Mouse (Mus musculus) heart, embryonic 10.5 days (tissue): ENCODE data around the gene Rnf43. TPM values are rescaled to one million over a fixed set of nuclear protein-coding genes. Genes with fewer than 3 reads are reported as not detected.

Experiments
- DNase-seq: peaks from one replicate; pipeline ENCODE4 v3.0.0-alpha.2; 2017; ENCODE audit warnings: low spot score
- H3K27ac ChIP-seq: fragments of 300-500 bp; sonication (generic); 2 replicates; pipeline ENCODE4 v1.5.1; 2016; ENCODE audit warnings: mild to moderate bottlenecking
- H3K27me3 ChIP-seq: fragments of 300-500 bp; sonication (generic); 2 replicates; pipeline ENCODE4 v1.6.1; 2016; ENCODE audit warnings: mild to moderate bottlenecking; ENCODE audit not compliant: poor library complexity, insufficient read depth, severe bottlenecking
- H3K36me3 ChIP-seq: fragments of 300-500 bp; sonication (generic); 2 replicates; pipeline ENCODE4 v1.6.1; 2016; ENCODE audit warnings: mild to moderate bottlenecking, moderate library complexity
- H3K4me1 ChIP-seq: fragments of 300-500 bp; sonication (generic); 2 replicates; pipeline ENCODE4 v1.6.1; 2016; ENCODE audit warnings: mild to moderate bottlenecking
- H3K4me3 ChIP-seq: fragments of 300-500 bp; sonication (generic); 2 replicates; pipeline ENCODE4 v1.5.1; 2016; ENCODE audit warnings: mild to moderate bottlenecking, moderate library complexity
- H3K9me3 ChIP-seq: fragments of 300-500 bp; sonication (generic); 2 replicates; pipeline ENCODE4 v1.6.1; 2016; ENCODE audit warnings: mild to moderate bottlenecking, moderate library complexity
- WGBS: fragments of 180-500 bp; shearing (Covaris S2); methylation state at CpG from one replicate; pipeline ENCODE4 v1.1.7; 2016; 5-methylcytosine and 5-hydroxymethylcytosine counted together
- polyA plus RNA-seq: library from polyadenylated mRNA; unstranded; fragments of >200 nt; fragmentation: Nextera tagmentation; extraction: Ambion mirVana; gene quantifications from 2 replicates; pipeline ENCODE4 v1.2.1, GENCODE M21; 2016

Rnf43 gene
- polyA plus RNA-seq, 1 experiment from 2014 or later = 2.3 TPM

DNA sequence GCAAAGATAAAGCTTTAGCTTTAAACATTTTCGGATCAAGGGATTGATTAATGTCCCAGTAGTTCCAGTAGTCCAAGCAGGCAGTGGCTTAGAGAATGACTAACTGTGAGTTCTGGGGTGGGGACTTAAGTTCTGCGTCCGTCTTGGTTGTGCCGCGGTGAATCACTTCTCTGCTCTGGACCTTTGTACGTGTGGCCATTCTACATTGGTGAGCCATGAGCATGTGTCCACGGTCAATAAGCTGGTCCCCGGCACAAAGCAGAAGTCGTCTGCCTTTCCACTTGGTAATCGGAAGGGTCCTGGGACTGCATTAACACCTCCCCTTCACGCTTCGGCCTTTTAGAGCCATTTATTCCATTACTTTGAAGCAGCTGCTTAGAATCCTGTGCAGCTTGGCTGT lies 19.6 kb downstream of the Rnf43 start:
- H3K4me3 ChIP-seq = no peak overlapping the region
- 82% methylated on average over 12 of the region's 12 CpGs for WGBS

GRCm38 (mm10) chr11:87682838-87683571 lies 20.5 kb downstream of the Rnf43 start:
- 53% methylated on average over 13 of the region's 13 CpGs for WGBS
- no peak for DNase-seq
- Histone ChIP-seq H3K27me3 (peaks cover 9% of the 10 kb centered on the region; the same call in 1 of the 2 replicates), H3K9me3 (no peaks in the 10 kb centered on the region), H3K4me1 (peaks cover 5% of the 10 kb centered on the region; the same call in 1 of the 2 replicates), H3K36me3 (no peaks in the 10 kb centered on the region), H3K27ac (no peak overlapping the region), H3K4me3 (no peak overlapping the region)

More for the DNA sequence above, 19.6 kb downstream of the Rnf43 start:
- Histone ChIP-seq H3K4me1 (no peaks in the 10 kb centered on the region; the same call in 1 of the 2 replicates), H3K36me3 (no peaks in the 10 kb centered on the region), H3K27ac (no peak overlapping the region), H3K27me3 (peaks cover 9% of the 10 kb centered on the region; the same call in 1 of the 2 replicates), H3K9me3 (no peaks in the 10 kb centered on the region)
- DNase-seq = no peak

DNA sequence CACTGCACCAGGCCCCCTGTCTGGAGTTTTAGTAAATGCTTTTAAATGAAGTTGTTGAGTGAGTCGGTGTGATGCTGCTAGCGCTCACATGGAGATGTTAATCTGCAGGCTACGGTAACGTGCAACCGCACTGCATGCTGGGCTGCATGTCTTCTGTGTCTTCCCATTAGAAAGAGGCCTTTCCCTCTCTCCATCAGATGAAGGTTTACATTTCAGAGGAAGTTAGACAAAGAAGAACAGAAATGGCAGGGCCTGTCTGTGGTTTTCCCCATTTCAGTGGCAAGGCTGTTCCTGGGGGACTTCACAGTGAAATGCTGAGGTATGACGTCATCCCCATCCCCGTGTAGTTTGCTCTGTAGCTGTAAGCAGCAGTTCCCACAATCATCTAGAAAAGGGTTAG lies 23.9 kb downstream of the Rnf43 start:
- peaks cover 21% of the 10 kb centered on the region for H3K4me1 ChIP-seq

DNA sequence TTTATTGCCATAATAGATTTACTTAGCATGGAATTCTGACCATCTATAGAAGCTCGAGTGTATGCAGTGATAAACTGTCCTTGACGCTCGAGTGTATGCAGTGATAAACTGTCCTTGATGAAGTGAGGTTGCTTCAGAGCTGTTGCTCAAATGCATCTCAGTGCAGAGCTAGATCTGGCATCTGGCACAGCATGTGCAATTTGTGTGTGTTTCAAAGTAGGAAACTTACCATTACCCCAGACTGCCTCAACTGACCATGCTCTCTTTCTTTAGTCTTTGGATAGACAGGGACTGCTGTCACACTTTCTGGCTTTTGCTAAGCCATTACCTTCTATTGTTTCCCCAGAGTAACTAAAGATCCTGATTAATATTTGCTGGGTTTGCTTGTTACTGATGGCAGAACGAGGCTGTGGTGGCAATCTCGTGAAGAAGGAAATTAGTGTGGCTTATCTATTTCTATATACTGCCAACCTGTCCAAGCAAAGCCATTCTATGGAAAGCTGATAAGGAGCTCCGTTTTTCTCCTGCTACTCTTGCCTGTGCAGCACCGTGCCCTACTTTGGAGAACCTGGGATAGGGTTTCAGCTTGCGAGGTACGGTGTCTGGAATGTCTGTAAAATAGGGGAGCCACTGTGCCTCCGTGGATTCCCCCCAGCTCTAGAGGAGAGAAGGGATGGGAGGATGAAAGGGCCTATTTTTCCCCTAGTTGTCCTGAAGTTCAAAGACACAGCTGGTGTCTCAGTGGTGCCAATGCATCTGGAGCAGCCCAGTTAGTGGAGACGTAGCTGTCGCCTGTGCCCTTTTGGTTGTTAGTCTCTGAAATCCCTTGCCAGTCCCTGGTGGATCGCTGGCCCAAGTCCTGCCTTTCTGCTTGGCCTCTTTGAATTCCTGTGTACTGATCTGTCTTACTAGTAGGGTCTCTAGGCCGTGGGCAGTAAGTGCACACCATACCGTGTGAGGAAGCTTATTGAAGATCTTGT lies 25.0 kb downstream of the Rnf43 start:
- Histone ChIP-seq H3K27me3 (peaks cover 14% of the 10 kb centered on the region), H3K4me1 (peaks cover 25% of the 10 kb centered on the region)
- WGBS = 57% methylated on average over 15 of the region's 15 CpGs

More for the DNA sequence above, 23.9 kb downstream of the Rnf43 start:
- no peaks in the 10 kb centered on the region for H3K9me3 ChIP-seq
- 0 out of 2 replicates have a peak overlapping the region, but pooled peaks have one; percentile 2 for H3K27ac ChIP-seq
- H3K27me3 ChIP-seq = peaks cover 9% of the 10 kb centered on the region; the same call in 1 of the 2 replicates
- WGBS = 67% methylated on average over 7 of the region's 7 CpGs
- H3K36me3 ChIP-seq = no peaks in the 10 kb centered on the region
- no peak for DNase-seq
- no peak overlapping the region for H3K4me3 ChIP-seq

DNA sequence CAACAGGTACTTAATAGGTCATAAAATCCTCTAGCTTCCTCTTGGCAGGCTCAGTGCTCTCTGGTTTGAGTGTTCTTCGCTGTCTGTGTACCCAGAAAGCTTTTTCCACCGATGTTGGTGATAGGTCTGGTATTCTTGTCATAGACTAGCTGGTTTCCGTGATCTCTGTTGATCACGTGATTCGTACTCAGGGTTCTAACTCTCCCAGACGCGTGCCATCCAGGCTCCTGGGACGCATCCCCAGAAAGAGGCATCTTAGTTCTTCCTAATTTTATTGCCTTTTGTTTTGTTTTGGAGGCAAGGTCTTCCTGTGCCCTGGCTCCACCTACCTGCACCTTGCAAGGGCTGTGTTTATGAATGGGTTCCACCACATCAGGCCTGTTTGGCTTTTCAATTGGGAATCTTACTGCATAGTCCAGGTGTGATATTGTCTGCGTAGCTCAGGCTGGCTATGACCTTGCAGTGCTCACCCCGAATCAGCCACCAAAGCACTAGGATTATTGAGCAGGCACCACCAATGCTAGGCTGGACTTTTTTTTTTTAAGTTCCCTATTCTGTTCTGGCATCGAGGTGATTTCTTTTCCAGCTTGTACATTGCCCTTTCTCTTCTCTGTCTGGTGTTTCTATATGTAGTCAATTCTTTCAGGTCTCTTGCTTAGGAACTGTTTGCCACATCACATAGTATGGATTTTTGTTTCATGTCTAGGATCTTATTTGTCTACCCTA lies 26.1 kb downstream of the Rnf43 start:
- Histone ChIP-seq H3K27me3 (peaks cover 14% of the 10 kb centered on the region), H3K4me3 (no peak overlapping the region), H3K9me3 (no peaks in the 10 kb centered on the region), H3K27ac (no peak overlapping the region), H3K4me1 (peaks cover 27% of the 10 kb centered on the region), H3K36me3 (no peaks in the 10 kb centered on the region)
- 87% methylated on average over 11 of the region's 11 CpGs for WGBS
- no peak for DNase-seq

More for the DNA sequence above, 25.0 kb downstream of the Rnf43 start:
- no peak overlapping the region for H3K4me3 ChIP-seq
- no peak for DNase-seq
- no peaks in the 10 kb centered on the region for H3K9me3 ChIP-seq
- no peak overlapping the region for H3K27ac ChIP-seq
- no peaks in the 10 kb centered on the region for H3K36me3 ChIP-seq

- no peak for DNase-seq
- WGBS = 20% methylated on average over 7 of the region's 7 CpGs
- peaks cover 27% of the 10 kb centered on the region for H3K4me1 ChIP-seq
Observed at GRCm38 (mm10) chr11:87689402-87689808, 26.9 kb downstream of the Rnf43 start.

DNA sequence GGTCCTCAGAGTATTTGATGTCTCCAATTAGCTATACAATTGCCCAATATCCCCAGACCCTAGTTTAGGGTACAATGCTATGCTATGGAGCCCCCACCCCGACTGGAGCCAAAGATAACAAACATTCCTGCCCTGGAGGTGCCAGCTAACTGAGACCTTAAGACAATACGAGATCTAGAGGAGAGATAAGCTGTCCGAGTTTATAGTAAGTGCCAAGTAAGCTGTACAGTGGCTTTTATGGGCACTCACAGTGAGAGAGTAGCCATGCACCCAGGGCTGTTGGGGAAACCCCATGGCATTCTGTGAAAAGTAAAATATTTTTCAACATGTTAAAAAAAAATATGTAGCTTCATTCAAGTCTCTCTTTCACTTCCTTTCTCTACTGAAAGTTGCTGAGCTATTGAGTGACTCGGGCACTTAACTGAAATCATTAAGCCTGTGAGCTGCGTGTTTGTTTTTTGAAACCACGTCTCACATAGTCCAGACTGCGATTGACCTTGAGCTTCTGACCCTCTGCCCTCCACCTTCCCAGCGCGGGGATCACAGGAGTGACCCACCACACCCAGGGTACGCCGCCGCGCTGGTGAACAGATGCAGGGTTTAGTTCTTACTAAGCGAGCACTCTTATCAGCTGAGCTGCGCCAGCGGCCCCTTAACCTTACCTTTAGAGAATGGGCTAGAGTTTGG lies 27.7 kb downstream of the Rnf43 start:
- WGBS = 61% methylated on average over 16 of the region's 16 CpGs
- peaks cover 14% of the 10 kb centered on the region for H3K27me3 ChIP-seq
- peak overlapping the region; percentile 42 for H3K27ac ChIP-seq
- peaks cover 27% of the 10 kb centered on the region for H3K4me1 ChIP-seq
- no peak for DNase-seq
- no peak overlapping the region; the same call in 1 of the 2 replicates for H3K4me3 ChIP-seq
- no peaks in the 10 kb centered on the region for H3K9me3 ChIP-seq
- no peaks in the 10 kb centered on the region for H3K36me3 ChIP-seq

More at GRCm38 (mm10) chr11:87689402-87689808, 26.9 kb downstream of the Rnf43 start:
- Histone ChIP-seq H3K27ac (peak overlapping the region; percentile 42; the same call in 1 of the 2 replicates), H3K9me3 (no peaks in the 10 kb centered on the region), H3K36me3 (no peaks in the 10 kb centered on the region), H3K4me3 (no peak overlapping the region; the same call in 1 of the 2 replicates), H3K27me3 (peaks cover 14% of the 10 kb centered on the region)

DNA sequence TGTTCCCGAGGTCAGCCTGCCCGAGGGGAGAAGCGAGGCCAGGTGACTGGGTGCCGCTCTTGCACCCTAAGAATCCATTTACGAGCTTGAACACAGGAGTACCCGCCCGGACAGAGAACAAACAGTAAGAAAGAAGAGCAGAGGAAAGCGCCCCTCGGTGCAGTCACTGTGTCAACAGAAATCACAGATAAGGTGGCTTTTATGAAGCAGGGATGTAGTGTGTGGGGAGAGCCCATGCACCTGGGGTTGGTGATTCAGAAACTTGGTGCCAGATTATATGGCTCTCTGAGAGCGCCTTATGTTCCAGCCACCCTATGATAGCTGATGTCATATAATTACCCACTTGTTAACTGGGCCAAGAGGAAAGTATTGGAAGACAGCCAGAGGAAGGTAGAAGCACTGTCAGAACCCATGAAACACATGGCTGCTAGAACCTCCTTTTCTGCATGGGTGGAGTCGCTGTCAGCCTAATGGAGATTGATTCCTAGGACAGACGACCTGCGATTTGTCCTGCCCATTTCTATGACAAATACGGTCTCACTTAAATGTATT lies 34.7 kb downstream of the Rnf43 start:
- Histone ChIP-seq H3K27ac (no peak overlapping the region), H3K36me3 (no peaks in the 10 kb centered on the region), H3K4me1 (peaks cover 16% of the 10 kb centered on the region), H3K4me3 (no peak overlapping the region), H3K27me3 (no peaks in the 10 kb centered on the region), H3K9me3 (no peaks in the 10 kb centered on the region)
- 61% methylated on average over 14 of the region's 14 CpGs for WGBS
- no peak for DNase-seq

- Histone ChIP-seq H3K4me1 (peaks cover 11% of the 10 kb centered on the region), H3K9me3 (no peaks in the 10 kb centered on the region), H3K4me3 (no peak overlapping the region), H3K27ac (no peak overlapping the region), H3K36me3 (no peaks in the 10 kb centered on the region), H3K27me3 (no peaks in the 10 kb centered on the region)
- DNase-seq = no peak
- WGBS = 87% methylated on average over 4 of the region's 4 CpGs
Observed at GRCm38 (mm10) chr11:87698126-87698525, 35.6 kb downstream of the Rnf43 start.

GRCm38 (mm10) chr11:87701108-87701507 lies 38.6 kb downstream of the Rnf43 start:
- Histone ChIP-seq H3K36me3 (no peaks in the 10 kb centered on the region), H3K4me3 (no peak overlapping the region), H3K27ac (no peak overlapping the region), H3K9me3 (no peaks in the 10 kb centered on the region), H3K27me3 (no peaks in the 10 kb centered on the region), H3K4me1 (peaks cover 11% of the 10 kb centered on the region)
- no peak for DNase-seq
- 74% methylated on average over 6 of the region's 6 CpGs for whole genome bisulfite sequencing

GRCm38 (mm10) chr11:87701877-87702620 lies 39.5 kb downstream of the Rnf43 start:
- no peak for DNase-seq
- WGBS = 75% methylated on average over 14 of the region's 14 CpGs
- Histone ChIP-seq H3K4me3 (no peak overlapping the region), H3K27ac (no peak overlapping the region), H3K4me1 (peaks cover 8% of the 10 kb centered on the region), H3K9me3 (no peaks in the 10 kb centered on the region), H3K36me3 (no peaks in the 10 kb centered on the region), H3K27me3 (no peaks in the 10 kb centered on the region)
